11 mouse cellular contexts compared by ENCODE assay signal in genomic region chr8:85386205-85386604, GRCm38 (mm10). TPM values are rescaled to one million over a fixed set of nuclear protein-coding genes. Genes with fewer than 3 reads are reported as not detected.
DNase-seq lines count a peak whose midpoint lies in the region; ATAC-seq and TF ChIP-seq lines count a peak whose summit lies in the region.
"Had no signal": no experiment of that assay in that cellular context is flagged by ENCODE, and none has a peak within 500 bp of the region (broad histone marks: within the 10 kb centered on the region; RNA-seq: fewer than 3 reads in every experiment).

Gene Mylk3, minus strand, starts transcription at chr8:85386345.

- H3K4me3 ChIP-seq in lung, postnatal 0 days (ENCODE audit: low read depth, low read length): no peak within 1 kb of the TSS
- no peak within 1 kb of the TSS for H3K4me3 ChIP-seq in heart, embryonic 10.5 days
- H3K4me3 ChIP-seq: left cerebral cortex, adult 2 months had no signal

- no peak for DNase-seq in lung, postnatal 0 days (ENCODE audit: low spot score)
- DNase-seq in lung, postnatal 36 days: no peak
- DNase-seq in heart, embryonic 10.5 days (ENCODE audit: low spot score): no peak
- peak; percentile 12 to 60 for DNase-seq in left cerebral cortex, postnatal 10 days (ENCODE audit: extremely low spot score in 1 of 2, low spot score in 2 of 2)
- DNase-seq in thymus, postnatal 0 days (ENCODE audit: low spot score): no peak
- DNase-seq: lung, postnatal 4 days; thymus, postnatal 4 days had no signal

- no peaks in the 10 kb centered on the region for H3K4me1 ChIP-seq in lung, postnatal 0 days (ENCODE audit: insufficient read depth, low read depth, low read length)
- H3K4me1 ChIP-seq in heart, embryonic 10.5 days: peaks cover 33% of the 10 kb centered on the region

- no peaks in the 10 kb centered on the region for H3K9me3 ChIP-seq in lung, postnatal 0 days (ENCODE audit: low read length)
- no peaks in the 10 kb centered on the region for H3K9me3 ChIP-seq in heart, embryonic 10.5 days

- H3K36me3 ChIP-seq in lung, postnatal 0 days (ENCODE audit: insufficient read depth, low read length): no peaks in the 10 kb centered on the region
- no peaks in the 10 kb centered on the region for H3K36me3 ChIP-seq in heart, embryonic 10.5 days

- no peaks in the 10 kb centered on the region for H3K27me3 ChIP-seq in lung, postnatal 0 days (replicated peaks; ENCODE audit: insufficient read depth, low read length)
- no peaks in the 10 kb centered on the region for H3K27me3 ChIP-seq in heart, embryonic 10.5 days (ENCODE audit: insufficient read depth, poor library complexity, severe bottlenecking)

- H3K9ac ChIP-seq in lung, postnatal 0 days (replicated peaks; ENCODE audit: low read depth): no peak within 1 kb of the TSS

- no peak within 1 kb of the TSS for H3K4me2 ChIP-seq in lung, postnatal 0 days (replicated peaks; ENCODE audit: low read depth, low read length)

- no peak within 1 kb of the TSS for H3K27ac ChIP-seq in lung, postnatal 0 days (ENCODE audit: low read length)
- H3K27ac ChIP-seq in heart, embryonic 10.5 days: no peak within 1 kb of the TSS
- H3K27ac ChIP-seq: left cerebral cortex, adult 2 months had no signal

- ATAC-seq in lung, postnatal 0 days: 0 out of 2 replicates have a peak, but pooled peaks have one; percentile 14
- ATAC-seq in megakaryocyte progenitor cell, adult 5-6 weeks (replicated peaks; ENCODE audit: poor library complexity): no peak
- no peak for ATAC-seq in CD4-positive, CD25-positive, alpha-beta regulatory T cell, adult 4 months

- 50% methylated on average over 6 of the region's 6 CpGs for WGBS in lung, postnatal 0 days
- WGBS in heart, embryonic 10.5 days: 74% methylated on average over 6 of the region's 6 CpGs

- no peak for TF ChIP-seq CTCF in lung, postnatal 0 days (IDR thresholded peaks at IDR 0.05)

- TF ChIP-seq EP300 in lung, postnatal 0 days (IDR thresholded peaks at IDR 0.05): no peak

- intact Hi-C loops in left cerebral cortex, postnatal 10 days (cut with DNase I): no loop called here

RNA-seq across cellular contexts. Expression of gene Mylk3, which starts in this region (rescaled TPM):
- 2.6 and 4.7 TPM in 2 replicates for polyA plus RNA-seq in lung, postnatal 0 days (2015; fragmentation: Nextera tagmentation; extraction: Ambion mirVana)
- polyA plus RNA-seq in heart, embryonic 10.5 days (2016; fragmentation: Nextera tagmentation; extraction: Ambion mirVana): 131 and 248 TPM in 2 replicates
- 1 to 10 TPM in 1 of 2 experiments, under 1 TPM in 1; 0.49 to 2.4 TPM for total RNA-seq in left cerebral cortex, postnatal 10 days (2021)
- total RNA-seq in megakaryocyte progenitor cell, adult 5-6 weeks (2015): 2.2 and 2.8 TPM in 2 replicates
- 4.8 and 10.0 TPM in 2 replicates for total RNA-seq in megakaryocyte progenitor cell, adult 5-6 weeks (2017)
- polyA plus RNA-seq in thymus, postnatal 0 days (2015; fragmentation: Nextera tagmentation; extraction: Ambion mirVana): 0.20 and 0.44 TPM in 2 replicates
- polyA plus RNA-seq in CD4-positive, CD25-positive, alpha-beta regulatory T cell, adult 4 months (2017; shearing (Covaris generic)): not detected
- polyA plus RNA-seq: small intestine, adult 2 months had no signal

Comparison
In these comparisons a context has a peak if more than half of its experiments do, and no peak if none do; other contexts are left out.
1. RNA of gene Mylk3 (polyA plus RNA-seq): 131 to 248 TPM in heart, embryonic 10.5 days; 2.6 to 4.7 TPM in lung, postnatal 0 days, 0.20 to 0.44 TPM in thymus, postnatal 0 days and not detected in CD4-positive, CD25-positive, alpha-beta regulatory T cell, adult 4 months; every median in the first group is over 10 times any median in the second.
2. DNase-seq: peak in left cerebral cortex, postnatal 10 days (2 of 2); none in lung, postnatal 0 days (single experiment), lung, postnatal 36 days (single experiment), heart, embryonic 10.5 days (single experiment) and thymus, postnatal 0 days (single experiment).